Mouse (Mus musculus) lung, embryonic 16.5 days (tissue): ENCODE measurements around the gene Olfr804. TPM values are rescaled to one million over a fixed set of nuclear protein-coding genes. Genes with fewer than 3 reads are reported as not detected.

Experiments
- microRNA-seq: library from miRNA; unstranded; fragments of <30 nt; microRNA quantifications from one replicate; pipeline ENCODE4, GENCODE M21; 2016
- polyA plus RNA-seq: library from polyadenylated mRNA; unstranded; fragments of >200 nt; fragmentation: Nextera tagmentation; extraction: Ambion mirVana; gene quantifications from 2 replicates; pipeline ENCODE4 v1.2.1, GENCODE M21; 2015

The Olfr804 gene
- polyA plus RNA-seq, 1 experiment from 2014 or later = not detected

Small RNA genes lying within 50 kb of the gene (microRNA-seq; reads per million reads assigned to microRNA genes)
- gene Gm24485 = not detected

Other genes with a start within 250 kb of the Olfr804 start
- not detected in 2 replicates for gene Olfr787, start 241.3 kb upstream of the Olfr804 start, polyA plus RNA-seq
- gene Olfr788, start 232.2 kb upstream of the Olfr804 start, polyA plus RNA-seq = not detected in 2 replicates
- not detected in 2 replicates for gene Olfr789, start 218.5 kb upstream of the Olfr804 start, polyA plus RNA-seq
- gene Olfr790, start 204.7 kb upstream of the Olfr804 start, polyA plus RNA-seq = not detected in 2 replicates
- not detected in 2 replicates for gene Olfr791, start 181.4 kb upstream of the Olfr804 start, polyA plus RNA-seq
- gene Olfr792, start 164.0 kb upstream of the Olfr804 start, polyA plus RNA-seq = not detected in 2 replicates
- not detected in 2 replicates for gene Olfr794, start 135.6 kb upstream of the Olfr804 start, polyA plus RNA-seq
- gene Olfr796, start 90.6 kb upstream of the Olfr804 start, polyA plus RNA-seq = not detected in 2 replicates
- gene Olfr798, start 75.3 kb upstream of the Olfr804 start, polyA plus RNA-seq = not detected in 2 replicates
- not detected in 2 replicates for gene Olfr799, start 65.7 kb upstream of the Olfr804 start, polyA plus RNA-seq
- gene Olfr800, start 45.5 kb upstream of the Olfr804 start, polyA plus RNA-seq = not detected in 2 replicates
- gene Olfr801, start 29.3 kb upstream of the Olfr804 start, polyA plus RNA-seq = not detected in 2 replicates
- gene Olfr802, start 15.0 kb upstream of the Olfr804 start, polyA plus RNA-seq = not detected in 2 replicates
- not detected in 2 replicates for gene Olfr803, start 8.9 kb upstream of the Olfr804 start, polyA plus RNA-seq
- not detected in 2 replicates for gene Olfr805, start 26.2 kb downstream of the Olfr804 start, polyA plus RNA-seq
- gene Olfr806, start 38.7 kb downstream of the Olfr804 start, polyA plus RNA-seq = not detected in 2 replicates
- gene Olfr807, start 54.6 kb downstream of the Olfr804 start, polyA plus RNA-seq = not detected in 2 replicates
- gene Olfr808, start 62.3 kb downstream of the Olfr804 start, polyA plus RNA-seq = not detected in 2 replicates
- gene Olfr809, start 71.4 kb downstream of the Olfr804 start, polyA plus RNA-seq = not detected in 2 replicates
- not detected in 2 replicates for gene Olfr810, start 91.7 kb downstream of the Olfr804 start, polyA plus RNA-seq
- not detected in 2 replicates for gene Olfr811, start 101.2 kb downstream of the Olfr804 start, polyA plus RNA-seq
- not detected in 2 replicates for gene Olfr812, start 142.9 kb downstream of the Olfr804 start, polyA plus RNA-seq
- not detected in 2 replicates for gene Olfr813, start 152.2 kb downstream of the Olfr804 start, polyA plus RNA-seq
- not detected in 2 replicates for gene Olfr814, start 176.6 kb downstream of the Olfr804 start, polyA plus RNA-seq
- gene Olfr815, start 202.7 kb downstream of the Olfr804 start, polyA plus RNA-seq = not detected in 2 replicates
- not detected in 2 replicates for gene Olfr816, start 212.4 kb downstream of the Olfr804 start, polyA plus RNA-seq
- gene Olfr818, start 245.9 kb downstream of the Olfr804 start, polyA plus RNA-seq = not detected in 2 replicates